Mouse (Mus musculus): ENCODE data around the gene S100a7a. TPM values are rescaled to one million over a fixed set of nuclear protein-coding genes. Genes with fewer than 3 reads are reported as not detected.

Gene S100a7a
- polyA plus RNA-seq, 1 experiment from 2014 or later, result not detected

- Histone ChIP-seq H3K27me3 (ENCODE audit: control insufficient read depth, insufficient read depth, low read length) (no peaks in the 10 kb centered on the region), H3K9ac (ENCODE audit: low read length) (no peak overlapping the region), H3K9me3 (ENCODE audit: control insufficient read depth, low read length) (no peaks in the 10 kb centered on the region), H3K4me3 (ENCODE audit: low read depth, low read length) (no peak overlapping the region), H3K27ac (ENCODE audit: low read depth, low read length) (no peak overlapping the region), H3K4me2 (ENCODE audit: low read depth) (no peak overlapping the region), H3K4me1 (ENCODE audit: control insufficient read depth, insufficient read depth, low read length) (no peaks in the 10 kb centered on the region), H3K36me3 (ENCODE audit: control insufficient read depth, insufficient read depth, low read length) (no peaks in the 10 kb centered on the region)
- WGBS, result 70% methylated on average over 4 of the region's 4 CpGs
- DNase-seq (ENCODE audit: low spot score) (no peak), ATAC-seq (ENCODE audit: insufficient read depth, low FRiP score, low TSS enrichment) (no peak)
Observed at GRCm38 (mm10) chr3:90612061-90612460, 41.8 kb upstream of the S100a7a start.

DNA sequence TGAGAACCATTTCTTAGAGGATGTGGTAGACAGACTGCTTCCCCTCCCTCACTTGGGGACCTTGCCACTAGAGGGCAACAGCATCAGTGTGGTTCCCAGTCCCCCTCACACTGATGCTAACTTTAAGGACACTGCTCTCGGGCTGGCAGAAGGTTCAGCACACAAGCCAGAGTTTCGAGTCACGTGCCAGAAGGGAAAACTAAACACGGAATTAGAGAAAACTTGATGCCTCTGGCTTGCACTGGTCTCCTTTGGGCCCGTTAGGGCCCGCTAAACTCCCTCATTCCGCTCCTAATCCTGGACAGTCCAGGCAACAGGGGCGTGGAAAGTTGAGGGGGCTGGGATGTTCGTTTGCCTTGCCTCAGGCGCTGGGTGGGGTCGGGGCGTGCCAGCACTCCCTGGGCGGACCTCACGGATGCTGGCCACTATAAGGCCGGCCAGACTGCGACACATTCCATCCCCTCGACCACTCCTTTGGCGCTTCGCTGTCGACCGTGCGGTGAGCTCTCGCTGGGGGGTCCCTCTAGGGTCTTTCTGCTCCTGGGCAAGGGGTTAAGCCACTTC is 41.0 kb upstream of the S100a7a start, which contains the start of gene S100a6:
Gene S100a6, plus strand, starts transcription at position 155 of the 564 bp plus-strand sequence.
- Histone ChIP-seq H3K27me3 (ENCODE audit: control insufficient read depth, insufficient read depth, low read length) (no peaks in the 10 kb centered on the region), H3K4me3 (ENCODE audit: low read depth, low read length) (peak within 1 kb of the TSS; percentile 23), H3K9ac (ENCODE audit: low read length) (peak within 1 kb of the TSS; percentile 42), H3K4me1 (ENCODE audit: control insufficient read depth, insufficient read depth, low read length) (no peaks in the 10 kb centered on the region), H3K27ac (ENCODE audit: low read depth, low read length) (no peak within 1 kb of the TSS), H3K4me2 (ENCODE audit: low read depth) (peak within 1 kb of the TSS; percentile 61), H3K36me3 (ENCODE audit: control insufficient read depth, insufficient read depth, low read length) (no peaks in the 10 kb centered on the region), H3K9me3 (ENCODE audit: control insufficient read depth, low read length) (no peaks in the 10 kb centered on the region)
- DNase-seq (ENCODE audit: low spot score) (peak; percentile 67), ATAC-seq (ENCODE audit: insufficient read depth, low FRiP score, low TSS enrichment) (peak; percentile 74)
- WGBS, result under 1% methylated on average over 23 of the region's 23 CpGs

DNA sequence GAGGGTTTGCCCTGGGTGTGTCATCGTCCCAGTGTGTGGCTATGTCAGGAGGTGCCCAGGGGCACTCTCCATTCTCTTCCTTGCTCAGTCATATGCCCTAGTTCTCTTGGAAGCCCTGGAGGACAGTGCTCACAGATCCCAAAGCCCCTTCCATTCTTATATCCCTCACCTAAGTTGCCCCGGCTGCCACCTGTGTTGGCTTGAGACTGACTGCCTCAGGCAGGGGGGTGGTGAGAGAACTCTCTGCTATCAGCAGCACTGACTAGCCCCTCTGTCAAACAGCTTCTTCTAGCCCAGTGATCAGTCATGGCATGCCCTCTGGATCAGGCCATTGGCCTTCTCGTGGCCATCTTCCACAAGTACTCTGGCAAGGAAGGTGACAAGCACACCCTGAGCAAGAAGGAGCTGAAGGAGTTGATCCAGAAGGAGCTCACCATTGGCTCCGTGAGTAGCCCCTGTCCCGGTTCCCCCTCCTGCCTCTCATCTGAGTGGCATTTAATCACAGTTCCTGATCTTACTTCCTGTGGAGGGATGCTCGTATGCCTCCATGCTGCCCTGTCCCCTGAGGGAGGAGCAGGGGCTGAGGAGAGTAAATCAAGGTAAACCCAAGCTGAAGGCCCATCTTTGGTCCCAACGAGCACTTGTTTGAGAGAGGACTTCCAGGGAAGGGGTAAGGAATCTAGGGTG is 40.2 kb upstream of the S100a7a start:
- H3K27ac ChIP-seq (ENCODE audit: low read depth, low read length), result no peak overlapping the region
- no peak overlapping the region for H3K4me3 ChIP-seq (ENCODE audit: low read depth, low read length)
- ATAC-seq (ENCODE audit: insufficient read depth, low FRiP score, low TSS enrichment) (no peak), DNase-seq (ENCODE audit: low spot score) (no peak)
- peak overlapping the region; percentile 61 for H3K4me2 ChIP-seq (ENCODE audit: low read depth)
- no peaks in the 10 kb centered on the region for H3K4me1 ChIP-seq (ENCODE audit: control insufficient read depth, insufficient read depth, low read length)
- H3K27me3 ChIP-seq (ENCODE audit: control insufficient read depth, insufficient read depth, low read length), result no peaks in the 10 kb centered on the region
- WGBS, result 71% methylated on average over 7 of the region's 7 CpGs
- H3K9ac ChIP-seq (ENCODE audit: low read length), result no peak overlapping the region; the same call in 1 of the 2 replicates
- no peaks in the 10 kb centered on the region for H3K9me3 ChIP-seq (ENCODE audit: control insufficient read depth, low read length)
- no peaks in the 10 kb centered on the region for H3K36me3 ChIP-seq (ENCODE audit: control insufficient read depth, insufficient read depth, low read length)

GRCm38 (mm10) chr3:90614148-90614530 is 39.7 kb upstream of the S100a7a start:
- H3K4me1 ChIP-seq (ENCODE audit: control insufficient read depth, insufficient read depth, low read length), result no peaks in the 10 kb centered on the region
- no peak for DNase-seq (ENCODE audit: low spot score)
- no peaks in the 10 kb centered on the region for H3K9me3 ChIP-seq (ENCODE audit: control insufficient read depth, low read length)
- no peak overlapping the region for H3K9ac ChIP-seq (ENCODE audit: low read length)
- no peak overlapping the region for H3K4me2 ChIP-seq (ENCODE audit: low read depth)
- no peak overlapping the region for H3K4me3 ChIP-seq (ENCODE audit: low read depth, low read length)
- H3K27ac ChIP-seq (ENCODE audit: low read depth, low read length), result no peak overlapping the region
- H3K27me3 ChIP-seq (ENCODE audit: control insufficient read depth, insufficient read depth, low read length), result no peaks in the 10 kb centered on the region
- WGBS, result 87% methylated on average over 6 of the region's 6 CpGs
- ATAC-seq (ENCODE audit: insufficient read depth, low FRiP score, low TSS enrichment), result no peak
- no peaks in the 10 kb centered on the region for H3K36me3 ChIP-seq (ENCODE audit: control insufficient read depth, insufficient read depth, low read length)

DNA sequence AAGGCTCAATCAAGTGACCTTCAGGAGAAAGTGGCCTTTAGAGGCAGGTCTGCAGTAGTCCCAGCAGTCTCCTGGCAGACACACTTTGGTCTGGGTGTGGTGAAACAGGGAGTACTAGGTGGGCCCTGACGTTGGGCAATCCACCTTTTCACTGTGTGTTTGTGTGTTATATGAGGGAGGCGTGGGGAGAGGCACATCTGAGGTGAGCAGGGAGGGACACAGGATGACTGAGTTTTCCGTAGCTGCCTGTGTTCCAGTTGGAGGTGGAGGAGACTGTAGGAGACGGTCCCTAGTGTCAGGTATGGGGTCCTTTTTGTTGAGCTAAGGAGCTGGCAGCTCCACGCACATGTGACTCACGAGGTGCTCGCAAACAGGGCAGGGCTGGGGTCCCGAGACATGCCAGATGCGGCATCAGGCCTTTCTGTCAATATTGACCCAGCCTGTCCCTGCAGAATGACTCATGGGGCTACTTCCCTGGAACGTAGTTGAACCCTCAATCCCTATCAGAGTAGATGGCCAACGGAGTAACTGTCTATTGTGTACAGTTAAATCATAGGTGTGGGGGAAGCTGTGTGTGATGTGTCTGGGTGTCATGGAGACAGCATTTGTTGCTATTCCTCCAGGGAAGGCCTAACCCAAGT is 39.1 kb upstream of the S100a7a start:
- no peak overlapping the region for H3K4me3 ChIP-seq (ENCODE audit: low read depth, low read length)
- DNase-seq (ENCODE audit: low spot score) (no peak), ATAC-seq (ENCODE audit: insufficient read depth, low FRiP score, low TSS enrichment) (no peak)
- H3K9ac ChIP-seq (ENCODE audit: low read length), result no peak overlapping the region
- H3K4me2 ChIP-seq (ENCODE audit: low read depth), result no peak overlapping the region
- no peak overlapping the region for H3K27ac ChIP-seq (ENCODE audit: low read depth, low read length)
- H3K36me3 ChIP-seq (ENCODE audit: control insufficient read depth, insufficient read depth, low read length), result no peaks in the 10 kb centered on the region
- H3K4me1 ChIP-seq (ENCODE audit: control insufficient read depth, insufficient read depth, low read length), result no peaks in the 10 kb centered on the region
- no peaks in the 10 kb centered on the region for H3K9me3 ChIP-seq (ENCODE audit: control insufficient read depth, low read length)
- H3K27me3 ChIP-seq (ENCODE audit: control insufficient read depth, insufficient read depth, low read length), result no peaks in the 10 kb centered on the region
- WGBS, result 77% methylated on average over 11 of the region's 11 CpGs

DNA sequence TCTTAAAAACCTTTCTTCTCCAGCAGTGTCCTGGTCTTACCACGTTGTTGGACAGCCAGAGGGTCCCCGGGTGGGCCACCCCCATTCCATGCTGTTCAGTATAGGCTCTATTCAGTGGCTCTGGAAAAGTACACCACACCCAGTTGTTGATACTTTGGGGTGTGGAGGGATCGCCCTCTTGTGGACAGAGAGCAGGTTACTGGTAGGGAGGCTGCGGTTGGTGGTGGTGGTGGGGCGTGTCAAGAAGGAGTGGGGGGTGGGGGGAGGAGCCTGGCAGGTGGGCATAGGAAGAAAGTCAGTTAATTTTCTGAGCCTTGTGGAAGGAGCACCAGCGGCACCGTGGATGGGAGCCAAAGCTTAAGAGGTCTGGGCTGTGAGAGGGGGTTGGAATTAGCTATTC is 38.4 kb upstream of the S100a7a start:
- peak; percentile 56; the same call in 1 of the 2 replicates for ATAC-seq (ENCODE audit: insufficient read depth, low FRiP score, low TSS enrichment)
- H3K4me1 ChIP-seq (ENCODE audit: control insufficient read depth, insufficient read depth, low read length), result no peaks in the 10 kb centered on the region
- H3K27me3 ChIP-seq (ENCODE audit: control insufficient read depth, insufficient read depth, low read length), result no peaks in the 10 kb centered on the region
- H3K27ac ChIP-seq (ENCODE audit: low read depth, low read length), result no peak overlapping the region
- WGBS, result 9% methylated on average over 7 of the region's 7 CpGs
- no peaks in the 10 kb centered on the region for H3K9me3 ChIP-seq (ENCODE audit: control insufficient read depth, low read length)
- no peak overlapping the region for H3K9ac ChIP-seq (ENCODE audit: low read length)
- no peak overlapping the region for H3K4me3 ChIP-seq (ENCODE audit: low read depth, low read length)
- H3K36me3 ChIP-seq (ENCODE audit: control insufficient read depth, insufficient read depth, low read length), result no peaks in the 10 kb centered on the region
- peak; percentile 57 for DNase-seq (ENCODE audit: low spot score)
- H3K4me2 ChIP-seq (ENCODE audit: low read depth), result no peak overlapping the region

- H3K9me3 ChIP-seq (ENCODE audit: control insufficient read depth, low read length), result no peaks in the 10 kb centered on the region
- WGBS, result 75% methylated on average over 1 of the region's 1 CpGs
Observed at GRCm38 (mm10) chr3:90615911-90616310, 37.9 kb upstream of the S100a7a start.

GRCm38 (mm10) chr3:90617586-90617985 is 36.2 kb upstream of the S100a7a start:
- H3K36me3 ChIP-seq (ENCODE audit: control insufficient read depth, insufficient read depth, low read length), result no peaks in the 10 kb centered on the region
- no peaks in the 10 kb centered on the region for H3K27me3 ChIP-seq (ENCODE audit: control insufficient read depth, insufficient read depth, low read length)
- H3K27ac ChIP-seq (ENCODE audit: low read depth, low read length), result no peak overlapping the region
- no peaks in the 10 kb centered on the region for H3K4me1 ChIP-seq (ENCODE audit: control insufficient read depth, insufficient read depth, low read length)
- H3K4me2 ChIP-seq (ENCODE audit: low read depth), result no peak overlapping the region
- H3K4me3 ChIP-seq (ENCODE audit: low read depth, low read length), result no peak overlapping the region
- DNase-seq (ENCODE audit: low spot score) (no peak), ATAC-seq (ENCODE audit: insufficient read depth, low FRiP score, low TSS enrichment) (no peak)
- H3K9me3 ChIP-seq (ENCODE audit: control insufficient read depth, low read length), result no peaks in the 10 kb centered on the region
- no peak overlapping the region for H3K9ac ChIP-seq (ENCODE audit: low read length)
- whole genome bisulfite sequencing, result 7% methylated on average over 1 of the region's 1 CpGs

More at GRCm38 (mm10) chr3:90615911-90616310, 37.9 kb upstream of the S100a7a start:
- H3K27me3 ChIP-seq (ENCODE audit: control insufficient read depth, insufficient read depth, low read length), result no peaks in the 10 kb centered on the region
- DNase-seq (ENCODE audit: low spot score), result no peak
- H3K4me1 ChIP-seq (ENCODE audit: control insufficient read depth, insufficient read depth, low read length), result no peaks in the 10 kb centered on the region
- H3K4me2 ChIP-seq (ENCODE audit: low read depth), result no peak overlapping the region
- H3K4me3 ChIP-seq (ENCODE audit: low read depth, low read length), result no peak overlapping the region
- H3K9ac ChIP-seq (ENCODE audit: low read length), result no peak overlapping the region
- no peak for ATAC-seq (ENCODE audit: insufficient read depth, low FRiP score, low TSS enrichment)
- H3K36me3 ChIP-seq (ENCODE audit: control insufficient read depth, insufficient read depth, low read length), result no peaks in the 10 kb centered on the region
- no peak overlapping the region for H3K27ac ChIP-seq (ENCODE audit: low read depth, low read length)

GRCm38 (mm10) chr3:90621552-90621951 is 32.3 kb upstream of the S100a7a start:
- Histone ChIP-seq H3K4me2 (ENCODE audit: low read depth) (no peak overlapping the region), H3K4me1 (ENCODE audit: control insufficient read depth, insufficient read depth, low read length) (peaks cover 6% of the 10 kb centered on the region), H3K27ac (ENCODE audit: low read depth, low read length) (no peak overlapping the region), H3K27me3 (ENCODE audit: control insufficient read depth, insufficient read depth, low read length) (no peaks in the 10 kb centered on the region), H3K4me3 (ENCODE audit: low read depth, low read length) (no peak overlapping the region), H3K36me3 (ENCODE audit: control insufficient read depth, insufficient read depth, low read length) (no peaks in the 10 kb centered on the region), H3K9ac (ENCODE audit: low read length) (no peak overlapping the region), H3K9me3 (ENCODE audit: control insufficient read depth, low read length) (no peaks in the 10 kb centered on the region)
- DNase-seq (ENCODE audit: low spot score), result no peak
- ATAC-seq (ENCODE audit: insufficient read depth, low FRiP score, low TSS enrichment), result no peak
- WGBS, result 61% methylated on average over 7 of the region's 7 CpGs
